Mouse (Mus musculus) cerebellum, adult 2 months (tissue): ENCODE data around the gene Fyn.

Experiments
- CTCF ChIP-seq: fragments of 200-500 bp; IDR thresholded peaks from 2 replicates; pipeline ENCODE4 v1.5.1; 2011; ENCODE audit warnings: low read depth, mild to moderate bottlenecking, control low read depth, low read length, moderate library complexity, borderline replicate concordance; ENCODE audit not compliant: insufficient read depth
- POLR2A ChIP-seq: fragments of 200-500 bp; IDR thresholded peaks from 2 replicates; pipeline ENCODE4 v1.6.1; 2011; ENCODE audit warnings: low read length, control low read depth, borderline replicate concordance; ENCODE audit not compliant: insufficient read depth

GRCm38 (mm10) chr10:39568991-39569390 is 200.3 kb downstream of the Fyn start:
- TF ChIP-seq CTCF (no peak), POLR2A (no peak)
